Mouse (Mus musculus) thymus, adult 18-20 months (tissue): Measurements from ENCODE around the gene Cyp2c55.
A peak's percentile ranks its signal among the peaks of the same experiment; 100 is the strongest.

ENCODE experiments used
- DNase-seq, 2 experiments: peaks; one replicate each; pipeline ENCODE4 v3.0.0; 2022; ENCODE audit warnings: mixed read lengths in 2 of 2

Cyp2c55 gene

GRCm38 (mm10) chr19:39006715-39007114 is at the start of gene Cyp2c55:
Gene Cyp2c55, plus strand, starts transcription at chr19:39007019.
- DNase-seq = no peak

- DNase-seq = no peak
Measured at GRCm38 (mm10) chr19:38970741-38971140, 36.1 kb upstream of the Cyp2c55 start.

GRCm38 (mm10) chr19:38972581-38972980 is 34.2 kb upstream of the Cyp2c55 start:
- no peak for DNase-seq

GRCm38 (mm10) chr19:38973666-38974065 is 33.2 kb upstream of the Cyp2c55 start:
- DNase-seq = no peak

- DNase-seq = no peak
Measured at GRCm38 (mm10) chr19:38976269-38976668, 30.6 kb upstream of the Cyp2c55 start.

- peak; percentile 7 to 18 for DNase-seq
Measured at GRCm38 (mm10) chr19:38981966-38982365, 24.9 kb upstream of the Cyp2c55 start.

GRCm38 (mm10) chr19:38998248-38998647 is 8.6 kb upstream of the Cyp2c55 start:
- DNase-seq = no peak

GRCm38 (mm10) chr19:38998676-38999075 is 8.1 kb upstream of the Cyp2c55 start:
- DNase-seq = no peak

- no peak for DNase-seq
Measured at GRCm38 (mm10) chr19:39005132-39005531, 1.7 kb upstream of the Cyp2c55 start.

- DNase-seq = no peak
Measured at GRCm38 (mm10) chr19:39057928-39058327, 51.1 kb downstream of the Cyp2c55 start.

GRCm38 (mm10) chr19:39060719-39061118 is 53.9 kb downstream of the Cyp2c55 start, which contains the start of gene Cyp2c65:
Gene Cyp2c65, plus strand, starts transcription at chr19:39061015.
- DNase-seq = no peak
